Mouse (Mus musculus) lung, adult 18-20 months (tissue): Measurements from ENCODE around the gene Cbfa2t2.

Source experiments
- DNase-seq, 2 experiments: peaks; one replicate each; pipeline ENCODE4 v3.0.0; 2022; ENCODE audit warnings: mixed read lengths in 2 of 2

Gene Cbfa2t2

GRCm38 (mm10) chr2:154436458-154437190, at the start of gene Cbfa2t2:
Gene Cbfa2t2 (plus strand): TSS chr2:154436481.
- DNase-seq: peak; percentile 36 to 50

GRCm38 (mm10) chr2:154390180-154390964, 45.9 kb upstream of the Cbfa2t2 start:
- DNase-seq: peak; percentile 91 to 93

DNA sequence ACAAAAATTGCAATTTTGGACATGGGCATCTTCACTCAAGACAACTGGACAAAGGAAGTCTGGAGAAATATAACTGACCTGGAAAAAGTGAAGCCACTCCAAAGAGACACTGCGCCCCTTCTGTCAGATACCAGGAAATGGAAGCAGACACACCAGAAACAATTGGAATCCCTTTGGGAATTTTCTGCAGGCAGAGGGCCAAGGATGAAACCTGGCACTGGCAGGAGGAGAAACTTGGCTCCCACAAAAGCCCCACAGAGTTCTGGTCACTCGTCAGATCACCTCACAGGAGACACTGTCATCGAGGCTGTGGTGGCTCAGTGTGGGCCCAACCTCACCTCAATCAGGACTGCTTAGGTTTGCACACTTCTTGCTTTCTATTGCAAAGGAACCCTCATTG, 41.7 kb upstream of the Cbfa2t2 start:
- no peak for DNase-seq

DNA sequence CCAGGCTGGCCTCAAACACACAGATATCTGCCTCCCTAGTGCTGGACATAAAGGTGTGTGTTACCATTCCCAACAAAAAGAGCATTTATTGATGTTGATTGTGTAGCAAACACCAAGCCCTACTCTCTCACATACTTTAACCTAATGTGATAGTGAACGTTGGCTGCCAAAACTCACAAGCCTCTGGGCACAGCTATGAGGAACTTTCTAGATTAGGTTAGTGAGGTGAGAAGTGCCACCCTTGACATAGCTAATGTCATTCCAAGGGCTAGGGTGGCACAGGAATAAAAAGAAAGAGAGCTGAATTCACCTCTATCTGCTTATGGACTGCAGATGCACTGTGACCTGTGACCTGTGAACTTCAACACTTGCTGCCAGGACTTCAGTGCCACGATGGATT, 39.8 kb upstream of the Cbfa2t2 start:
- DNase-seq: no peak

DNA sequence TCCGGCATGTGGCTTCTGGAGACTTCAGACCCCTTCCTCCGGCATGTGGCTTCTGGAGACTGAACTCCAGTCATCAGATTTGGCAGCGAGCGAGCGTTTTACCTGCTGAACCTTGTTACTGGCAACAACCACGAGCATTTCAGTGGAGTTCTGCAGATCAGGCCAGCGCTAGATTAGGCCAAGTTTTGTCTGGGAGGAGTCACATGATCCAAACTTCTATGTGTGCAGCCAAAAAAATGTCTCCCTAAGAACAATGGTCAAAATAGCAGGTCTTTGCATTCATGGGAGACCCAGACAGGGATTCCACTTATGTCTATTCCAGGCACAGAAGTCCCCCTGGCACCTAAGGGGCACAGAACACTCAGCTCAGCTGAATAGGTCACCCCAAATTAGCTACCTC, 38.0 kb upstream of the Cbfa2t2 start:
- no peak for DNase-seq

- no peak for DNase-seq
Observed at GRCm38 (mm10) chr2:154399325-154399724, 37.0 kb upstream of the Cbfa2t2 start.

DNA sequence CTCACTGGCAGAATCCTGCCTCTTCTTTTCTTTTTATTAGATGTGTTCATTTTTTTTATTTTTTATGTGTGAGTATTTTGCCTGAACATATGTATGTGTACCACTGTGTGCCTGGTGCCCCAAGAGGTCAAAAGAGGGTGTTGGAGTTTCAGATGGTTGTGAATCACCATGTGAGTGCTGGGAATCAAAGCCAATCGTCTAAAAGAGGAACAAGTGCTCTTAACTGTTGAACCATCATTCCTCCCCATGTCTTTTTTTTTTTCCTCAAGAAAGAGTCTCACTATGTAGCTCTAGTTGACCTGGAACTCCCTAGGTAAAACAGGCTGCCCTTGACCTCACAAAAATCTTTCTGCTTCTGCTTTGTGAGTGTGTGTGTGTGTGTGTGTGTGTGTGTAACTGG, 34.3 kb upstream of the Cbfa2t2 start:
- no peak for DNase-seq

DNA sequence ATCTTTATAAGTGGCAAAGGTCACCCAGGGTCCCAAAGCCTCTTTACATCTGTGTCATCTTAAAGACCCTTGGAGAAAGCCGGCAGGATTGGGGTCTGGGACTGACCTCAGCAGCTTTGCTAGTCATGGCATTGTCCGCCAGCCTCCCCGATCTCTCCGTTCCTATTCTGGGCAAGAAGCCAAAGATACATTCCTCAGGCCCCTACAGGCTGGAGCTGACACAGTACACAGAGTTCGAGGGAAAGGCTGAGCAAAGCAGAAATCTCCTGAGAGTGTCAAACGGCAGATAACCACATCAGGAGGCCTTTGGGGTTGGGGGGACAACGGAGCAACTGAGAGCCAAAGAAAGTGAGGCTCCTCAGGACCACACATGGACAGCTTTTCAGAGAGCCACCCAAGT, 33.5 kb upstream of the Cbfa2t2 start:
- DNase-seq: peak; percentile 52 to 71

- no peak for DNase-seq
Observed at GRCm38 (mm10) chr2:154405447-154405994, 30.8 kb upstream of the Cbfa2t2 start.

DNA sequence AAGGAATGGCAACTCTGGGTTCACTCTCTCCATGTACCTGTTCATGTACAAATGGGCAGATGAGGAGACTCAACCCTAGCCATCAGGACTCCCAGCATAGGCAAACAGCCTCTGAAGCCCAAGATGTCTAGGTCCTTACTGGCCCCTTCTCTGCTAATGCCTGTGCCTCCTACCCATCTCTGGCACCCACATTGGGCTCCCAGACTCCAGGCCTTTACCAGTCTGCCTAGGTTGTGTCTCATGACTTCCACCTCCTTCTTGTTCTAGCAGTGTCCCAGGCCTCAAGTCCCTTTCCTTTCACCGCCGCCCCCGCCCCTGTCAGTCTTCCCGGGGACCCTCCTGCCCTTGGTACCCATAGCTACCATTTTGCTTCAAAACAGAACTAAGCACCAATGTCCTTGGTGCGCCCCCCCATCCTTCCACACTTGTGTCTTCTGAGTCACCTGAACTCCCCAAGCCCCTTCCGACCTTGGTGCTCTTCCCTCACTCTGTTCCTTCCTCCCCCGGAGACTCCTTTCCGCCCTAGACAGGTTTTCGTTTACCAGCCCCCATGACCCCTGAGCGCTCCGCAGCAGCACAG, 29.1 kb upstream of the Cbfa2t2 start:
- peak in 1 of 2 experiments; percentile 7 for DNase-seq

DNA sequence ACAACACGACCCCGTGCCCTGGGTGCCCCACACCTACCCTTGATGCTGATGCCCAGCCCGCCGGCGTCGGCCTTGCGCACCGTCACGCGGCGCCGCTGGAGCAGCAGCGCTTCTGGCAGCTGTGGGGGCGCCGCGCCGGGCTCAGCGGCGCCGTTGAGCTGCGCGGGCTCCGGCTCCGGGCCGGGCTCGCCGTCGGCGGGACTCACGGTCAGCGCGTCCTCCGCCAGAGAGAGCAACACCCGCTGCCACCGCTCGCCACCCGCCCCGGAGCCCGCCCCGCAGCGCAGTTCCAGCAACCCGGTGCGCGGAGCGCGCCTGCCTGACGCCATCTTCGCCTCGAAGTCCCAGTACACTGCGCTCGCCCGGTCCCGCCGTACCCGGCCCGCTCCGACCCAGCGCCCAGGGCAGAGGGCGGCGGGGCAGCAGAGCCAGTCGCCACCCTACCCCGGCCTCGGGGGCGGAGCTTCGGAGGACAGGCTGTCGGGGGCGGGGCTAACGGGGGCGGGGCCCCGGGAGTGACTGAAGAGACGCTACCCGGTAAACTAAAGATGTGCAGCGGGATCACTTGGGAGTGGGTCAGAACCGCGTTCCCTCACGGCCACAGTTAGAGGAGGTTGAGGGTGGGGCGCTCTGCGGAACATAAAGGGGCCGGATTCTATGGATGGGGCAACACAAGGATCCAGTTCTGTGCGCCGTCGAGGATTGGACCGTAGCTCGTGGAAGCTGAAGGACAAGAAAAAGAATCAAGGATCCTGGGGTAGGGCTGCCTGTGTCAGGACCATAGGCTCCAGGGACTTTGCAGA, 28.4 kb upstream of the Cbfa2t2 start, which contains the start of gene Snta1:
TSS of gene Snta1 (minus strand) at position 457 of the 803 bp plus-strand sequence.
- DNase-seq: peak; percentile 86 to 89

DNA sequence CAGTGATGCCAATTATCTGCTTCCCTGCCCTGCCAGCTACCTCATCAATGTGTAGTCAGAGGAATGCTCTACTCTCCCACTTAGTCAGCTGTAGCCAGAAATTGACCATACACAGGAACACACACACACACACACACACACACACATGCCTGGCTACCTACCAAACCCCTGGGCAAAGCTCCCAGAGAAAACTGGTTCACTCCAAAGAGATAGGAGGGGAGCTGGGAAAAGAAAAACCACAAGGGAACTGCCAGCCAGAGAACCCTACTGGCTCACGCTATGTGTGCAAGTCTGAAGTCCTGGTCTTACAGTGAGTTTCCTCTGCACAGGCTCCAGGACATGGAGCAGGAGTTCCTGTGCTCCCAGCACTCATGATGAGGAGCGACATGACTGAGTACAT, 25.9 kb upstream of the Cbfa2t2 start:
- DNase-seq: peak in 1 of 2 experiments; percentile 40

GRCm38 (mm10) chr2:154412018-154412666, 24.1 kb upstream of the Cbfa2t2 start:
- no peak for DNase-seq

DNA sequence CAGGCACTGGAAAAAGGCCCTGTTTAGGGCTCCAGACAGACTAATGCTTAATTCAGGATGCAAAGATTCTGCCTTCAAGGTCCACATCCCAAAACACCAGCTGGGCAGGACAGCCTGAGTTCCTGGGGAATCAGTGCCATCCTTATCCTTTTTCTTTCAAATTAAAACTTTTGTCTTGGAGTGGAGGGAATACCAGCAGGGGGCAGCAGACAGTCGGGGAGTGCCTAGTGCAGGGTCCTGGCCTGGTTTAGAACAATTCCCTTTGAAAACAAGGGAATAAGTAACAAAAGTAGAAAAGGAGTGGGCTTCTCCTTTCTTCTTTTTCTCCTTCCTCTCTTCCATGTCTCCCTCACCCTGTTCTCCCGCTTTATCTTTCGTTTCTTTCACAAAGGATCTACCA, 19.2 kb upstream of the Cbfa2t2 start:
- DNase-seq: peak; percentile 57 to 70

GRCm38 (mm10) chr2:154418001-154418400, 18.3 kb upstream of the Cbfa2t2 start:
- no peak for DNase-seq

DNA sequence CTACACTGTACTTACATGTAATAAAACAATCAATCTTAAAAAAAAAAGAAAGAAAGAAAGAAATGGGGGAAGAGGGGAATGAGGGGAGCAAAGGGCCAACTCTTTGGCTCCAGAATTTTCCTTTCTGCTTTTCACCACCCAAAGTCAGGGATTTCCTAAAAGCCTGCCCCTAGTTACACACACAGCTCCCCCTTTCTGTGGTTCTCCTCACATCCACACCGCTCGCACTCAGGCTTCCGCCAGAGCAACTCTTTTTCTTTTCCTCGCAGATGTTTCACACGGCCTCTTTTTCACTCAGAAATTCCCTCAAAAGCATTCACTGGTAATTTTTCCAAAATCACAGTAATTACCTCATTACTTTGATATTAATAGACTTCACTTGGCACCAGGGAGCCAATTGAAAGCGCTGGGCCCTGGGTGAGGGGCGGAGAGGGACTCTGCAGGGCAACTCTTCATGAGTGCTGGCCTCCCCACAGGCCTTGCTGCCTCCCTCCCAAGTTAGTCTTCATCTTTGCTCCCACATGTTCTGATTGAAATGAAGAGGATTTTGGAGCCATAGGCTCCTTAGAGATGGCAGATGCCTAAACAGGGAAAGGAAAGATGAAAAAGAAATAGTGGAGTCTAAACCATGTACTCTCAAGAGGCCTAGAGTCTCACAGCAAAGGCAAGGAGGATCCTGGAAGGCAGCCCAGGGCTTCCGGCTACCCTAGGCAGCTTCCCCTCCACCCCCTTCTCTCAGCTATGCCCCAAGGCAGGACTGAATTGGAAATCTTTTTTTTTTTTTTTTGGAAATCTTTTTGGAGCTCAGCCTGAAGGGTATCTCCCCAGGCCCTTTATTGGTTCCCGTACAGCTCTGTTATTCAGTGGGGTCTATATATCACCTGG, 16.4 kb upstream of the Cbfa2t2 start:
- no peak for DNase-seq

DNA sequence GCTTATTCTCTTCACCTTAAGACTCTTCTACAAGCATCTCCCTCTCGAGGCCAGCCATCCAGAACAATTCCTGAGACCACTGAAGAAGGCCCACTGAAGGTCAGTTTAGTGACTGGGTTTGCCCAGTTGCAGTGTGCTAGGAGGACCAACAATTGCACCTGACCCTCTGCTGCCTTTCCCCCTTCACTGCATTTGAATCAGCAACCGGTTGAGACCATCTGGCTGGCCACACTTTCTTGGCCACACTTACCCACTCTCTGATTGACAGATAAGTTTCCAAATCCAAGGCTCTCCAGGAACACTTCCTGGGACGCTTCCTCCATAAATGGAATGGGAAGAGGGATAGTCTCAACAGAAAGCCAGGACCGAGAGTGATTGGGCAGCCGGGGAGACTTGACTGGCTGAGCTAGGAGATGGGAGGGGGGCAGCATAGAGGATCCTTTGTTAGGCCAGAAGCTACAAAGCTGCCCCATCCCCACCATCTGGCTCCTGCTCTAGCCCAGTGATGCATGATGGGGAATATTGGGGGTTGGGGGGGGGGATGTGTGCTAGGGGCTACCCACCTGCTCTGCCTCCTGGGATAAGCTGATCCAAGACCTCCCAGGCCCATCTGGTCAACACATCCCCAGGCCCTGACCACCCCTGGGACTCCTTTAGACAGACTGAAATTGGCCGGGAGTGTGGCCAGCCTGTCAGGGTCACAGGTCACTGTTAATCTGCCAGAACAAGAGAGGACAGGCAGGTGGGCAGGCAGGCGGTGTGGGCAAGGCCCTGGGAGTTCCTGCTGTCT, 15.1 kb upstream of the Cbfa2t2 start:
- DNase-seq: no peak

DNA sequence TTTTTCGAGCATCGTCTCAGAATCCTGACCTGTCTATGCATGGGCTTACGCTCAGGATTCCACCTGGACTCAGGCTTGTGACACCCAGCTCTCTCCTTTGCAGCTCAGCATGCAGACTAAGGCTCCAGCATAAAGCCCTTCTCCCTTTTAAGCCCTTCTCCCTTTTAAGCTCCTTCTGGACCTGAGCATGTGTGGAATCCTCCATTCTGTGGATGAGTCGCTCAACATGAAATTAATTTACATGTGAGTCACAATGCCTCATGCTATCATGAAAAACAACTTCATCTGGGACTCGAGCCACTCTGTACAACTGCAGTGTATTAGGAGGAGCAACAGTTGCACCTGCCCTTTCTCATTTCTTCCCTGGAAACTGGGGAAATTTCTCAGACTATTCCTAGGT, 14.1 kb upstream of the Cbfa2t2 start:
- no peak for DNase-seq

DNA sequence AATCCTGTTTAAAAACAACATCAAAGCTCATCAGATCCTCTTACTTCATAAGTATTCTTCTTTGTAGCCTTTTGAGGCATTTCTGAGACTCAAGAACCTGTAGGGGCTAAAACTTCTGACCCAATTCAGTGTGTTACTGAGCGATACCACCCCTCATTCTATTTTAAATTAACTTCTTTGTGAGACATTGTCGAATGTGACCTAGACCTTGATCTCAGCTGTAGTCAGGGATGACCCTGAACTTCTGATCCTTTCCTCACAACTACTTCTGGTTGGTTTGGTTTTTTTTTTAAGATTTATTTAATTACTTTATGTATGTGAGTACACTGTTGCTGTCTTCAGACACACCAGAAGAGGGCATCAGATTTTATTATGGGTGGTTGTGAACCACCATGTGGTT, 12.7 kb upstream of the Cbfa2t2 start:
- no peak for DNase-seq

DNA sequence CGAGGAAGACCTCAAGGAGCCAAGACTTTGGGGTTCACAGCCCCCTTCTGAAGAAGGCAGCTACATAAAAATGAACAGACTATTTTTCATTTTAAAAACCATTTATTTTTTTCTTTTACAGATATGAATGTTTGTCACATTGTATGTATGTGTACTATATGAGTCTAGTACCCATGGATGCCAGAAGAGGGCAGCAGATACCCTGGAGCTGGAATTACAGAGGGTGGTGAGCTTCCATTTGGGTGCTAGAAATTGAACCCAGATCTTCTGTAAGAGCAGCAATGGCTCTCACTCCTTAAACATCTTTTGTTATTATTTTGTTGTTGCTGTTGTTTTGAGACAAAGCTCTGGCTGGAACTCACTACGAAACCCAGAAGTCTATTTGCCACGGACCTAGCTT, 10.8 kb upstream of the Cbfa2t2 start:
- DNase-seq: no peak
